Mouse (Mus musculus) limb, embryonic 10.5 days (tissue): ENCODE results near the gene Nutm1. TPM values are rescaled to one million over a fixed set of nuclear protein-coding genes. Genes with fewer than 3 reads are reported as not detected.

Experiments
- DNase-seq: peaks from one replicate; pipeline ENCODE4 v3.0.0-alpha.2; 2017; ENCODE audit warnings: low spot score
- H3K27ac ChIP-seq: fragments of 300-500 bp; sonication (generic); 2 replicates; pipeline ENCODE4 v1.5.1; 2016; ENCODE audit warnings: mild to moderate bottlenecking
- H3K27me3 ChIP-seq: fragments of 300-500 bp; sonication (generic); 2 replicates; pipeline ENCODE4 v1.6.1; 2016; ENCODE audit warnings: low read depth, mild to moderate bottlenecking; ENCODE audit not compliant: poor library complexity, severe bottlenecking
- H3K36me3 ChIP-seq: fragments of 300-500 bp; sonication (generic); 2 replicates; pipeline ENCODE4 v1.6.1; 2016; ENCODE audit warnings: mild to moderate bottlenecking, moderate library complexity
- H3K4me1 ChIP-seq: fragments of 300-500 bp; sonication (generic); 2 replicates; pipeline ENCODE4 v1.6.1; 2016
- H3K4me3 ChIP-seq: fragments of 300-500 bp; sonication (generic); 2 replicates; pipeline ENCODE4 v1.5.1; 2016; ENCODE audit warnings: mild to moderate bottlenecking, moderate library complexity
- H3K9me3 ChIP-seq: fragments of 300-500 bp; sonication (generic); replicated peaks from 2 replicates; pipeline ENCODE4 v1.6.1; 2016; ENCODE audit warnings: mild to moderate bottlenecking
- WGBS: fragments of 180-500 bp; shearing (Covaris S2); methylation state at CpG from one replicate; pipeline ENCODE4 v1.1.7; 2016; 5-methylcytosine and 5-hydroxymethylcytosine counted together
- polyA plus RNA-seq: library from polyadenylated mRNA; unstranded; fragments of >200 nt; fragmentation: Nextera tagmentation; extraction: Ambion mirVana; gene quantifications from 2 replicates; pipeline ENCODE4 v1.2.1, GENCODE M21; 2016

The Nutm1 gene
- polyA plus RNA-seq, 1 experiment from 2014 or later = 0.04 TPM

DNA sequence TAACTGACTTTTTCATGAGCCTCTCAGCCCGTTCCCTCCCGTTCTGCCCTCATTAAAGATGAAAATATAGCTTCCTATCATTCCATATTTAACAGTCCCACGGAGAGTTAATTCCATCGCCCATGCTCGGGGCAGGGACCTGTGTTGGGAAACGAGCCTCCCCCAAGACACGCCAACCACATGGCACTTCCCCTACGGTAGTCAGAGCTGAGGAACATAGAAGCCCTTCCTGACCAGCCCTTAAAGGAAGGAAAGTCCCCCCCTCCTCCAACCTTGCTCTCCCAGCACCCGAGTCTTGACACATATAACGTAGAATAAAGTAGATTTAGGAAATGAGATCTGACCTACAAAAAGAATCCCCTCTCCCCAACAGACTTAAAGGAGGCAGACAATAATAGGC is 11.8 kb downstream of the Nutm1 start:
- Histone ChIP-seq H3K4me3 (no peak overlapping the region), H3K27me3 (no peaks in the 10 kb centered on the region), H3K27ac (no peak overlapping the region), H3K9me3 (no peaks in the 10 kb centered on the region), H3K4me1 (peaks cover 9% of the 10 kb centered on the region), H3K36me3 (peaks cover 34% of the 10 kb centered on the region)
- 90% methylated on average over 10 of the region's 10 CpGs for WGBS
- DNase-seq = no peak

DNA sequence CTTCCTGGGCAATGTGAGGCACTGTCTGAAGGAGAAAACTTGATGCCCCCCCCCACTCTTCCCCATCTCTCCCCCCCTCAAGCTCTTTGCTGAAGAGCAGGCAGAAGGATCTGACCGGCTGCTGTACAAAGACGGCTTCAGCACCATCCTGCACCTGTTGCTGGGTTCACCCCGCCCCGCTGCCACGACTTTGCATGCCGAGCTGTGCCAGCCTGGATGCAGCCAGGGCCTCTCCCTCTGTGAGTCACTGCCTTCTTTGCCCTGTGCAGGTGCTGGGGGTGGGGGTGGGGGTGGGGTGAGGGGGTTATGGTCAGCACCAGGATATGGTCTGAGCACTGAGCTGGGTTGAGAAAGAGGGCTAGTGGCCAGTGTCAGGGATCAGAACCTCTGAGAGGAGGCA is 12.9 kb downstream of the Nutm1 start:
- H3K4me1 ChIP-seq = peaks cover 8% of the 10 kb centered on the region
- 96% methylated on average over 6 of the region's 6 CpGs for WGBS
- no peaks in the 10 kb centered on the region for H3K27me3 ChIP-seq
- H3K36me3 ChIP-seq = peaks cover 34% of the 10 kb centered on the region
- no peak overlapping the region for H3K4me3 ChIP-seq
- no peaks in the 10 kb centered on the region for H3K9me3 ChIP-seq
- H3K27ac ChIP-seq = no peak overlapping the region
- no peak for DNase-seq

DNA sequence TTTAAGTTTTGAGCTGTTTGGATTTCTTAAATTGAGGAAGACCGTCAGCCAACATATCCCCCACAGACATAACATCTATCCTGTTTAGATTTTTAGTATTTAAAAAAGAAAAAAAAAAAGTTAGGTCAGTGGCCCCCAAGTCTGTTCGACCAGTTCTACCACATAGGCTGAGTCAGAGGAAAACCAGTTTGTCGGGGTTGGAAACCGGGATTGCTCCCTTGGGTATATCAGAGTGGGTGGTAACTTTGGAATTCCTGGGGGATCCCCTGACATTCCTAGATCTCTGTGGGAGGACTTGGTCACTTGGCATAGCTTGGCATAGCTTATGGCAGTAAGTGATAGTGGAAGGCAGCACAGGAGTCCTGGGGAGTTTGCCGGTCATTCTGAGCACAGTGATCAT is 13.8 kb downstream of the Nutm1 start:
- DNase-seq = no peak
- 90% methylated on average over 5 of the region's 5 CpGs for WGBS
- H3K4me1 ChIP-seq = peaks cover 17% of the 10 kb centered on the region
- no peak overlapping the region for H3K4me3 ChIP-seq
- H3K27me3 ChIP-seq = no peaks in the 10 kb centered on the region
- peaks cover 34% of the 10 kb centered on the region for H3K36me3 ChIP-seq
- H3K9me3 ChIP-seq = no peaks in the 10 kb centered on the region
- H3K27ac ChIP-seq = no peak overlapping the region

DNA sequence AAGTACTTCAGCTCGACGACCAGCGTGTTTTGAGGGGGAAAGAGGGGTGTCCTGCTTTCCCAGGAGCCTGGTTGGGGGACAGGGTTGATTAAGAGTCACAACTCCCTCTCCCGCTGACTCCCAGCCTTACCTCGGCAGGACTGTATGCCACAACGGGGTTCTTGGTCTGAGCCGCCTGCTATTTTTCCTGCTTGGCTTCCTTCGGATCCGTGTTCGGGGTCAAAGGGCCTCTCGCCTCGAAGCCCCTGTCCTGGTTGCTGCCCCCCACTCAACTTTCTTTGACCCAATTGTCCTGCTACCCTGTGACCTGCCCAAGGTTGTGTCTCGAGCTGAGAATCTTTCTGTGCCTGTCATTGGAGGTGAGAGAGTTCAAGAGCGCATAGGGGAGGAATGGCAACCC is 17.3 kb downstream of the Nutm1 start:
- Histone ChIP-seq H3K9me3 (no peaks in the 10 kb centered on the region), H3K27me3 (no peaks in the 10 kb centered on the region), H3K4me3 (no peak overlapping the region), H3K27ac (no peak overlapping the region), H3K4me1 (peaks cover 36% of the 10 kb centered on the region), H3K36me3 (peaks cover 30% of the 10 kb centered on the region)
- no peak for DNase-seq
- WGBS = 83% methylated on average over 14 of the region's 14 CpGs

DNA sequence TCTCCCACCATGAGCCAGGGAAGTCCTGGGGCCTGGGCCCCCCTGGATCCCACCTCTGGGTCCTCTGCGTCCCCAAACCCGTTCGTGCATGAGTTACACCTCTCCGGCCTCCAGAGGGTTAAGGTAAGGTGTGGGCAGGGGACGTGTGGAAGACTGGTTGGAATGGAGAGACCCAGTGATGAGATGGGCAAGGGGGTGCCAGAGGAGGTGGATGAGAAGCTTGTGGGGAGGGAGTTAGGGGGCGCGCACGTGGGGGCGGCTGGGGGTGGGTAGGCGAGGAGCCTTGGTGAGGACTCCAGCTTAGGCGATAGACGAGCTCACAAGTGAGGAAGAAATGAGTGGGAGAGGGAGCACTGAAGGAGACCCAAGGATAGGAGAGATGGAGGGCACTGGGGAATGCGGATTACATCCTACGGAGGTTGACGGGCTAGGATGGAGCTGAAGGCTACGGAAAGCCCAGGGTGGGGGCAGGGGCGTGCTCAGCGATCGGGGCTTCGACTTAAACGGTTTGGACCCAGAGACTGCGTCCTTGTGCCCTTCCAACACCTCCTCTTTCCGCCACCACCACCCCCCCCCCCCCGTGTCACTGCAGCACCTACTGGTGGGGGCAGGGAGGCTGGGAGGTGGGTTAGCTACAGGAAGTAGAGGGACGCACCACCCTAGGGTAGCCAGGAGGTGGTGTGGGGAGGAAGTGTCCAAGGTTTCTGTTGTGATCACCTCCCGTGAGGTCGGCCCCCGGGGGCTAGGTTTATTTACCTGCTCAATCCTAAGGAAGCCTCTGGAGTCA is 19.0 kb downstream of the Nutm1 start:
- Histone ChIP-seq H3K27ac (peak overlapping the region; percentile 95), H3K4me1 (peaks cover 36% of the 10 kb centered on the region), H3K9me3 (no peaks in the 10 kb centered on the region), H3K27me3 (no peaks in the 10 kb centered on the region), H3K4me3 (peak overlapping the region; percentile 70), H3K36me3 (peaks cover 16% of the 10 kb centered on the region)
- DNase-seq = peak; percentile 53
- WGBS = under 1% methylated on average over 26 of the region's 28 CpGs

DNA sequence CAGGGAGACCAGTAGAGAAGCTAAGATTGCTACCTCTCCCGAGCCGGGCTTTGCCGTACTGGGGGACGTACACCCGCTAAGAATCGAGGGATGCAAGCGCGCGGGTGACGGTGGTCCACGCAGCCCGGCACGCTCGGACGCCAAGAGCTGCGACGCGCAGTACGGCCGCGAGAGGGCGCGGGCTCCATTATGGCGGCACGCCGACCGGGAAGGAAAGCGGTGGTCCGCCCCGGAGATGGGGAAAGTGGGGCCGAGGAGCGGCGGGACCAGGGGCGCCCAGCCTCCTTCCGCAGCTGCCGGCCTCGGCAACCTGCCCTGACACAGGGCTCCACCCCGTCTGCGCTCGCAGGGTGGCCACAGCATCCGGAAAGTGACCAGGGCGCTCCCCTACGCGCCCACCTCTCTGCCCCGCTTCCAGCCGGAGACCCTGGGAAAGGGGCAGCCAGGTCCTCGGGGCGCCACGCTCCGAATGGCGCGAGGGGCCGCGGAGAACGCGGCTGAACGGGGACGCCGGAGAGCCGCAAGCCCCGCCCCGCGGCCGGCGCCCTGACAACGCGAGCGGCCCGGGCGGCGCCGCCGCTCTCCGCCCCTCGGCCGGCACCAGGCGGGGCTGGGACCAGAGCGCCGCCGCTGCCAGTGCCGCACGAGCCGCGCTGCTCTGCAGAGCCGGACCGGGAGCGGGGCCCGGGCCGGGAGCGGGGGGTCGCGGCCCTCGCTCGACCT is 19.7 kb downstream of the Nutm1 start, which contains the start of gene Lpcat4:
Gene Lpcat4, plus strand, starts transcription at position 257 of the 723 bp plus-strand sequence.
- no peaks in the 10 kb centered on the region for H3K27me3 ChIP-seq
- H3K4me1 ChIP-seq = peaks cover 36% of the 10 kb centered on the region
- peak within 1 kb of the TSS; percentile 95 for H3K27ac ChIP-seq
- no peaks in the 10 kb centered on the region for H3K9me3 ChIP-seq
- peaks cover 13% of the 10 kb centered on the region for H3K36me3 ChIP-seq
- H3K4me3 ChIP-seq = peak within 1 kb of the TSS; percentile 70
- WGBS = 2% methylated on average over 94 of the region's 94 CpGs
- DNase-seq = peak; percentile 93

DNA sequence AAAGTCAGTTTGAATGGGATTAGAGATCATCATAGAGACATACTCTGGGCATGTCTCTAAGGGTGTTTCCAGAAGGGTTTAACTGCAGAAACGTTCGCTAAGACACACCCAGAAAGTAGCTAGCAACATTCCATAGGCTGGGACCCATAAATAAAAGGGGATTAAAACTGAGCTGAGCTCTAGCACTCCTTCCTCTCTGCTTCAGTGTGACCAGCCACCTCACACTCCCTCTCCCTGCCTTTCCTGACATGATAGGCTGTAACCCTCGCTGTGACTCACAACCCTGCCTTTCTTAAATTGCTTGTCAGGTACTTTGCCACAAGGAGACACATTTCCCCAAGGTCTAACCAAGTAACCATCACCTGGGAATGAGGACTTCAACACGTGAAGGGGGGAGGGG is 21.1 kb downstream of the Nutm1 start:
- WGBS = 7% methylated on average over 4 of the region's 4 CpGs

DNA sequence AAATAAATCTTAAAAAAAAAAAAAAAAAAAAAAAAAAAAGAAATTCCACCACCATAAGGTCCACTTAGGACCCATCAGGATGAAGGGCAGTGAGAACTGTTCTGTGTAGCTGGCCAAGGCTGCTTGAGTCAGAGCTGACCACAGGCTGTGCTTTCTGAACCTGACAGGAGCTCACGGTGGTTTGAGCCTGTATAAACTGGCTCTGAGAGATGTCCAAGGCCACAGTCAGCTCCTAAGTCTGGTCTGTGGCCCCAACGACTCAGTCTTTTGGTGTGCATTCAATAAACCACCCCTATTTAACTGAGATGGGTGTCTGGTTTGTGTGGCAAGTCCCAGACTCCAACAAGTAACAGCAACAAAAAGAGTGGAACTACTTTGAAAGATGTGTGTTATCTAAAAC is 22.5 kb downstream of the Nutm1 start:
- no peak for DNase-seq

More for the DNA sequence above, 21.1 kb downstream of the Nutm1 start:
- DNase-seq = no peak
- Histone ChIP-seq H3K36me3 (0 out of 2 replicates have a peak, but pooled peaks cover 2% of the 10 kb centered on the region), H3K27ac (no peak overlapping the region), H3K4me3 (no peak overlapping the region), H3K9me3 (no peaks in the 10 kb centered on the region), H3K4me1 (peaks cover 33% of the 10 kb centered on the region), H3K27me3 (no peaks in the 10 kb centered on the region)

DNA sequence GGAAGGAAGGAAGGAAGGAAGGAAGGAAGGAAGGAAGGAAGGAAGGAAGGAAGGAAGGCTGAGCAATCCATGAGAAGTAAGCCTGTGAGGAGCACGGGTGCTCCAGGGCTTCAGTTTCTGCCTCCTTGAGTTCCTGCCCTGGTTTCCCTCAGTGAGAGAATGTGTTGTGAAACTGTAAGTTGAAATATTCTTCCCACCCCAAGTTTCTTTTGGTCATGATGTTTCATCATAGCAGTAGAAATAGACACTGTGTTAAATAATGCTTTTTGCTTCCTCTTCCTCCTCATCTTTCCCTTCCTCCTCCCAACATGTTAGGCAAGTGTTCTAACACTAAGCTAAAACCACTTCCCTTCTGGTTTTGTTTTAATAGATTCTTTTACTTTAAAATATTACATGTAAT is 26.5 kb downstream of the Nutm1 start:
- no peaks in the 10 kb centered on the region for H3K9me3 ChIP-seq
- H3K27ac ChIP-seq = no peak overlapping the region
- H3K4me1 ChIP-seq = peaks cover under 1% of the 10 kb centered on the region; the same call in 1 of the 2 replicates
- DNase-seq = no peak
- H3K27me3 ChIP-seq = no peaks in the 10 kb centered on the region
- no peaks in the 10 kb centered on the region for H3K36me3 ChIP-seq
- 89% methylated on average over 1 of the region's 1 CpGs for WGBS
- H3K4me3 ChIP-seq = no peak overlapping the region

More for the DNA sequence above, 22.5 kb downstream of the Nutm1 start:
- H3K36me3 ChIP-seq = no peaks in the 10 kb centered on the region
- no peak overlapping the region for H3K4me3 ChIP-seq
- no peaks in the 10 kb centered on the region for H3K27me3 ChIP-seq
- H3K9me3 ChIP-seq = no peaks in the 10 kb centered on the region
- 82% methylated on average over 2 of the region's 2 CpGs for WGBS
- H3K27ac ChIP-seq = no peak overlapping the region
- peaks cover 30% of the 10 kb centered on the region for H3K4me1 ChIP-seq

DNA sequence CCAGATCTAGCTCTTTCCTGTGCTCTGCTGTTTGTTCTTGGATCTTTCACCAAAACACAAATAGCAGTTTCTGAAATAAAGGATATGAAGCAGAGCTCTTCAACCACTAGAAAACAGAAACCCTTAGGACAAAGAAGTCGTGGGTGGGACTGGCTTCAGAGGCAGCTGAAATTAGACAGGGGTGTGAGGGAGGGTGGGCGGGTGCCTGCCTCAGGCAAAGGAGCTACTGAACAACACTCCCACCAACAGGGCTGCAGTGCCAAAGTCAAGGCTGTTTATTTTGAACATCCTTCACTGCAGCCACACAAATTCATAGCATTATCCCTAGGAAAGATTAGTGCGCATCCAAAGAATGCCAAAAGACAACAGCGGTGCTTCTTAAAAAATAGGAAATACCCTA is 34.7 kb downstream of the Nutm1 start:
- H3K9me3 ChIP-seq = no peaks in the 10 kb centered on the region
- WGBS = 62% methylated on average over 4 of the region's 4 CpGs
- H3K27ac ChIP-seq = no peak overlapping the region
- no peaks in the 10 kb centered on the region for H3K27me3 ChIP-seq
- no peak overlapping the region for H3K4me3 ChIP-seq
- no peaks in the 10 kb centered on the region for H3K36me3 ChIP-seq
- H3K4me1 ChIP-seq = no peaks in the 10 kb centered on the region
- DNase-seq = no peak

DNA sequence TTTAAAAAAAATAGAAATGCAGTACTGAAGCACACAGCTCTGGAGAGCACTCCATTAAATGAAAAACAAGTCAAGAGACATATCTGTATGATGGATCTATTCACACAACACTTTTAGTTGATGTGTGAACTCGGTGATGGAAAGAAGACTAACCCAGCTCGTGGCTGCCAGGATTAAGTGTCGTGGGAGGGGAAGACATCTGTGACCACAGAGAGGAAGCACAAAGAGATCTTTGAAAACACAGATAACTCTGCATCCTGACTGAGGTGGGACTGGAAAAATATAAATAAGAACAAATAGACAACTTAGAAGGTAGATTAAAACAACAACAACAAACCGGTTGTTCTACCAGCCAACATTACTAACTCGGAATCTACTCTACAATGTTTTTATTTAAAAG is 36.5 kb downstream of the Nutm1 start:
- no peaks in the 10 kb centered on the region for H3K9me3 ChIP-seq
- 86% methylated on average over 5 of the region's 5 CpGs for WGBS
- no peaks in the 10 kb centered on the region for H3K27me3 ChIP-seq
- no peak for DNase-seq
- no peaks in the 10 kb centered on the region for H3K36me3 ChIP-seq
- no peak overlapping the region for H3K27ac ChIP-seq
- H3K4me1 ChIP-seq = no peaks in the 10 kb centered on the region
- H3K4me3 ChIP-seq = no peak overlapping the region

DNA sequence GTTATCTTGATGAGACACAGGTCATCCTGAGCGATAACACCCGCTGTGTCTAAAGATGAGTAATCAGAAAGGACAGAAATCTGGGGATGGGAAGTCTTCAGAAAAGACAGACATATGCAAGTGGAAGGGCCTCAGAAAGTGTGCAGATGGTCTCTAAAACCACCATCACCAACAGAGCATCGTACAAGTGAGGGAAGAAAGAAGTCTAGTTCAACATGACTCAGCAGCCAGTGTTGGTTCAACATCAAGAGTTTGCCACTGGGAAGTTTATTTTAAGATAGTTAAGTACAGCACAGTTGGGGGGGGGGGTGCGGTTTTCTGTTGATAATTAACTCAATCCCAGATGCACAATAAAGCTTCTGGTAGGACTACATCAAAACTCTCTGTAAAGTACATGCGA is 38.2 kb downstream of the Nutm1 start:
- Histone ChIP-seq H3K27me3 (no peaks in the 10 kb centered on the region), H3K4me1 (no peaks in the 10 kb centered on the region), H3K9me3 (no peaks in the 10 kb centered on the region), H3K4me3 (no peak overlapping the region), H3K36me3 (no peaks in the 10 kb centered on the region), H3K27ac (no peak overlapping the region)
- DNase-seq = no peak
- WGBS = 86% methylated on average over 5 of the region's 5 CpGs

DNA sequence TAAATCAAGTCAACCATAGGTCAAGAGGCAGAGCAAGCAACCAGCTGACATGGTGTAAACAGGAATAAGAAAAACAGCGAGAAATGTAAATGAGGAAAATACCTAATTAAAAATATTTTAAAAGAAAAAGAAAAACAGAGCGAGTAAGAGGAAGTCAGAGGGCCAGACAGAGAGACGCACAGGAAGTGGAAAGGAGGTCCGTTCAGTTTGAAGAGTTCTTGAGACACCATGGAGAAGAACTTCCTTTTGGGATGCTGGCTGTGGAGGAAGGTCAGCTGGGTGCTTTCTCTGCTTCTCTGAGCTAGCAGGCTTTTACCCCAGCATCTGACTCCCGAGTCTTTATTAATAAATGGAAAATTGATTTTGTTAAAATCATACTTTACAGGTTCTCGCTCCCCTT is 41.5 kb downstream of the Nutm1 start:
- no peak for DNase-seq
- Histone ChIP-seq H3K9me3 (no peaks in the 10 kb centered on the region), H3K27me3 (no peaks in the 10 kb centered on the region), H3K4me3 (no peak overlapping the region), H3K4me1 (no peaks in the 10 kb centered on the region), H3K27ac (no peak overlapping the region), H3K36me3 (no peaks in the 10 kb centered on the region)
- 84% methylated on average over 6 of the region's 6 CpGs for WGBS
